Mouse (Mus musculus) forebrain, embryonic 10.5 days (tissue): ENCODE data around the gene Hcfc2. TPM values are rescaled to one million over a fixed set of nuclear protein-coding genes. Genes with fewer than 3 reads are reported as not detected.
A peak's percentile ranks its signal among the peaks of the same experiment; 100 is the strongest.

Source experiments
- DNase-seq: peaks from one replicate; pipeline ENCODE4 v3.0.0-alpha.2; 2017; ENCODE audit warnings: low spot score; ENCODE audit errors: extremely low spot score
- H3K27ac ChIP-seq: fragments of 300-500 bp; sonication (generic); 2 replicates; pipeline ENCODE4 v1.5.1; 2016; ENCODE audit warnings: mild to moderate bottlenecking
- H3K27me3 ChIP-seq: fragments of 300-500 bp; sonication (generic); 2 replicates; pipeline ENCODE4 v1.6.1; 2016; ENCODE audit warnings: mild to moderate bottlenecking; ENCODE audit not compliant: poor library complexity, severe bottlenecking
- H3K36me3 ChIP-seq: fragments of 300-500 bp; sonication (generic); replicated peaks from 2 replicates; pipeline ENCODE4 v1.6.1; 2016; ENCODE audit warnings: mild to moderate bottlenecking, moderate library complexity
- H3K4me1 ChIP-seq: fragments of 300-500 bp; sonication (generic); 2 replicates; pipeline ENCODE4 v1.6.1; 2016
- H3K4me3 ChIP-seq: fragments of 300-500 bp; sonication (generic); 2 replicates; pipeline ENCODE4 v1.5.1; 2016; ENCODE audit warnings: mild to moderate bottlenecking, moderate library complexity
- H3K9me3 ChIP-seq: fragments of 300-500 bp; sonication (generic); 2 replicates; pipeline ENCODE4 v1.6.1; 2016; ENCODE audit warnings: mild to moderate bottlenecking, moderate library complexity
- WGBS: fragments of 180-500 bp; shearing (Covaris S2); methylation state at CpG from one replicate; pipeline ENCODE4 v1.1.7; 2016; 5-methylcytosine and 5-hydroxymethylcytosine counted together
- polyA plus RNA-seq: library from polyadenylated mRNA; unstranded; fragments of >200 nt; fragmentation: Nextera tagmentation; extraction: Ambion mirVana; gene quantifications from 2 replicates; pipeline ENCODE4 v1.2.1, GENCODE M21; 2016

The Hcfc2 gene
- polyA plus RNA-seq, 1 experiment from 2014 or later: 22.7 TPM

- DNase-seq: no peak
- H3K27ac ChIP-seq: no peak overlapping the region
- no peaks in the 10 kb centered on the region for H3K9me3 ChIP-seq
- H3K36me3 ChIP-seq: peaks cover 84% of the 10 kb centered on the region
- H3K4me3 ChIP-seq: no peak overlapping the region
- WGBS: 91% methylated on average over 15 of the region's 15 CpGs
- no peaks in the 10 kb centered on the region for H3K27me3 ChIP-seq
- no peaks in the 10 kb centered on the region for H3K4me1 ChIP-seq
These were observed 51.3 kb downstream of the Hcfc2 start for GRCm38 (mm10) chr10:82746988-82747850.

- 96% methylated on average over 6 of the region's 6 CpGs for WGBS
- H3K4me3 ChIP-seq: no peak overlapping the region
- H3K4me1 ChIP-seq: no peaks in the 10 kb centered on the region
- no peaks in the 10 kb centered on the region for H3K27me3 ChIP-seq
- DNase-seq: no peak
- no peak overlapping the region for H3K27ac ChIP-seq
- H3K36me3 ChIP-seq: peaks cover 100% of the 10 kb centered on the region
- no peaks in the 10 kb centered on the region for H3K9me3 ChIP-seq
These were observed 54.8 kb downstream of the Hcfc2 start for GRCm38 (mm10) chr10:82750778-82751177.

- Histone ChIP-seq H3K27me3 (no peaks in the 10 kb centered on the region), H3K4me3 (no peak overlapping the region), H3K36me3 (peaks cover 100% of the 10 kb centered on the region), H3K27ac (no peak overlapping the region), H3K9me3 (no peaks in the 10 kb centered on the region), H3K4me1 (0 out of 2 replicates have a peak, but pooled peaks cover 4% of the 10 kb centered on the region)
- WGBS: 93% methylated on average over 3 of the region's 3 CpGs
- no peak for DNase-seq
These were observed 57.0 kb downstream of the Hcfc2 start for GRCm38 (mm10) chr10:82752921-82753320.

- Histone ChIP-seq H3K36me3 (peaks cover 100% of the 10 kb centered on the region), H3K27ac (no peak overlapping the region), H3K4me3 (no peak overlapping the region)
These were observed 58.7 kb downstream of the Hcfc2 start for GRCm38 (mm10) chr10:82754642-82755041.

GRCm38 (mm10) chr10:82755213-82755890, 59.4 kb downstream of the Hcfc2 start:
- H3K27me3 ChIP-seq: no peaks in the 10 kb centered on the region

More at GRCm38 (mm10) chr10:82754642-82755041, 58.7 kb downstream of the Hcfc2 start:
- Histone ChIP-seq H3K9me3 (no peaks in the 10 kb centered on the region), H3K27me3 (no peaks in the 10 kb centered on the region), H3K4me1 (0 out of 2 replicates have a peak, but pooled peaks cover 8% of the 10 kb centered on the region)
- 100% methylated on average over 1 of the region's 1 CpGs for WGBS
- no peak for DNase-seq

GRCm38 (mm10) chr10:82756466-82756865, 60.5 kb downstream of the Hcfc2 start:
- Histone ChIP-seq H3K27me3 (no peaks in the 10 kb centered on the region), H3K36me3 (peaks cover 100% of the 10 kb centered on the region)
- 94% methylated on average over 9 of the region's 9 CpGs for WGBS

More at GRCm38 (mm10) chr10:82755213-82755890, 59.4 kb downstream of the Hcfc2 start:
- peaks cover 100% of the 10 kb centered on the region for H3K36me3 ChIP-seq
- H3K4me3 ChIP-seq: no peak overlapping the region
- no peak overlapping the region for H3K27ac ChIP-seq
- no peaks in the 10 kb centered on the region for H3K9me3 ChIP-seq
- WGBS: 93% methylated on average over 11 of the region's 11 CpGs
- DNase-seq: no peak
- peaks cover 15% of the 10 kb centered on the region for H3K4me1 ChIP-seq

GRCm38 (mm10) chr10:82757341-82757740, 61.4 kb downstream of the Hcfc2 start:
- Histone ChIP-seq H3K4me1 (peaks cover 35% of the 10 kb centered on the region), H3K36me3 (peaks cover 93% of the 10 kb centered on the region), H3K27me3 (no peaks in the 10 kb centered on the region), H3K9me3 (no peaks in the 10 kb centered on the region), H3K27ac (no peak overlapping the region), H3K4me3 (no peak overlapping the region)
- no peak for DNase-seq
- WGBS: 93% methylated on average over 9 of the region's 9 CpGs

More at GRCm38 (mm10) chr10:82756466-82756865, 60.5 kb downstream of the Hcfc2 start:
- Histone ChIP-seq H3K4me3 (no peak overlapping the region), H3K9me3 (no peaks in the 10 kb centered on the region), H3K4me1 (peaks cover 26% of the 10 kb centered on the region), H3K27ac (no peak overlapping the region)
- DNase-seq: no peak

GRCm38 (mm10) chr10:82758368-82758767, 62.4 kb downstream of the Hcfc2 start:
- no peak overlapping the region for H3K27ac ChIP-seq
- no peak for DNase-seq
- peaks cover 39% of the 10 kb centered on the region for H3K4me1 ChIP-seq
- no peaks in the 10 kb centered on the region for H3K27me3 ChIP-seq
- 94% methylated on average over 6 of the region's 6 CpGs for WGBS
- H3K4me3 ChIP-seq: no peak overlapping the region
- no peaks in the 10 kb centered on the region for H3K9me3 ChIP-seq
- H3K36me3 ChIP-seq: peaks cover 83% of the 10 kb centered on the region

GRCm38 (mm10) chr10:82758878-82759277, 62.9 kb downstream of the Hcfc2 start:
- DNase-seq: no peak
- Histone ChIP-seq H3K27me3 (no peaks in the 10 kb centered on the region), H3K36me3 (peaks cover 78% of the 10 kb centered on the region), H3K4me3 (no peak overlapping the region), H3K27ac (no peak overlapping the region), H3K9me3 (no peaks in the 10 kb centered on the region), H3K4me1 (peaks cover 39% of the 10 kb centered on the region)
- WGBS: 95% methylated on average over 3 of the region's 3 CpGs

GRCm38 (mm10) chr10:82759706-82760105, 63.7 kb downstream of the Hcfc2 start:
- Histone ChIP-seq H3K4me3 (no peak overlapping the region), H3K36me3 (peaks cover 70% of the 10 kb centered on the region), H3K4me1 (peaks cover 46% of the 10 kb centered on the region), H3K9me3 (no peaks in the 10 kb centered on the region), H3K27me3 (no peaks in the 10 kb centered on the region), H3K27ac (no peak overlapping the region)
- no peak for DNase-seq
- WGBS: 93% methylated on average over 5 of the region's 5 CpGs

- peaks cover 55% of the 10 kb centered on the region for H3K36me3 ChIP-seq
- H3K27me3 ChIP-seq: no peaks in the 10 kb centered on the region
- H3K27ac ChIP-seq: no peak overlapping the region
- peak overlapping the region; percentile 96; the same call in 1 of the 2 replicates for H3K4me3 ChIP-seq
- no peaks in the 10 kb centered on the region for H3K9me3 ChIP-seq
- DNase-seq: no peak
- WGBS: 94% methylated on average over 9 of the region's 9 CpGs
- peaks cover 46% of the 10 kb centered on the region for H3K4me1 ChIP-seq
These were observed 65.3 kb downstream of the Hcfc2 start for GRCm38 (mm10) chr10:82761037-82761811.
